Mouse (Mus musculus) kidney, postnatal 0 days (tissue): ENCODE results near the gene Acp1. TPM values are rescaled to one million over a fixed set of nuclear protein-coding genes. Genes with fewer than 3 reads are reported as not detected.

Source experiments
- ATAC-seq: fragments of 200-750 bp; cut with Nextera tagmentation; replicated peaks from 2 replicates; pipeline ENCODE4 v1.8.0; 2017; ENCODE audit warnings: low read depth, moderate number of reproducible peaks, moderate TSS enrichment, moderate library complexity; ENCODE audit not compliant: low FRiP score
- DNase-seq: peaks from one replicate; pipeline ENCODE4 v3.0.0-alpha.2; 2016; ENCODE audit warnings: low spot score
- H3K27ac ChIP-seq: fragments of 300-500 bp; sonication (generic); 2 replicates; pipeline ENCODE4 v1.5.1; 2014; ENCODE audit warnings: mild to moderate bottlenecking
- H3K27me3 ChIP-seq: fragments of 300-500 bp; sonication (generic); 2 replicates; pipeline ENCODE4 v1.6.1; 2014; ENCODE audit warnings: low read length, mixed read lengths; ENCODE audit not compliant: insufficient read depth
- H3K36me3 ChIP-seq: fragments of 300-500 bp; sonication (generic); 2 replicates; pipeline ENCODE4 v1.6.1; 2014; ENCODE audit warnings: low read length, mixed read lengths; ENCODE audit not compliant: insufficient read depth
- H3K4me1 ChIP-seq: fragments of 300-500 bp; sonication (generic); replicated peaks from 2 replicates; pipeline ENCODE4 v1.6.1; 2014; ENCODE audit warnings: antibody characterized with exemption, low read length, mixed read lengths; ENCODE audit not compliant: insufficient read depth
- H3K4me2 ChIP-seq: fragments of 300-500 bp; sonication (generic); 2 replicates; pipeline ENCODE4 v1.6.1; 2014; ENCODE audit warnings: mild to moderate bottlenecking, low read length, moderate library complexity, mixed read lengths
- H3K4me3 ChIP-seq: fragments of 300-500 bp; sonication (generic); replicated peaks from 2 replicates; pipeline ENCODE4 v1.5.1; 2014; ENCODE audit warnings: low read depth, low read length
- H3K9ac ChIP-seq: fragments of 300-500 bp; sonication (generic); 2 replicates; pipeline ENCODE4 v1.6.1; 2014; ENCODE audit warnings: low read depth, low read length
- H3K9me3 ChIP-seq: fragments of 300-500 bp; sonication (generic); replicated peaks from 2 replicates; pipeline ENCODE4 v1.6.1; 2016; ENCODE audit warnings: low read length, inconsistent platforms, mixed read lengths
- CTCF ChIP-seq: IDR thresholded peaks from 2 replicates; pipeline ENCODE4 v1.5.1; 2016; ENCODE audit warnings: antibody characterized with exemption, low read depth, mild to moderate bottlenecking, moderate library complexity
- WGBS: fragments of 180-500 bp; shearing (Covaris S2); extraction: QIAGEN DNeasy Blood & Tissue Kit; methylation state at CpG from one replicate; pipeline ENCODE4 v1.1.7; 2014; 5-methylcytosine and 5-hydroxymethylcytosine counted together
- polyA plus RNA-seq: library from polyadenylated mRNA; unstranded; fragments of >200 nt; fragmentation: Nextera tagmentation; extraction: Ambion mirVana; gene quantifications from 2 replicates; pipeline ENCODE4 v1.2.1, GENCODE M21; 2015

Acp1 gene
- polyA plus RNA-seq: 153 and 155 TPM in 2 replicates

DNA sequence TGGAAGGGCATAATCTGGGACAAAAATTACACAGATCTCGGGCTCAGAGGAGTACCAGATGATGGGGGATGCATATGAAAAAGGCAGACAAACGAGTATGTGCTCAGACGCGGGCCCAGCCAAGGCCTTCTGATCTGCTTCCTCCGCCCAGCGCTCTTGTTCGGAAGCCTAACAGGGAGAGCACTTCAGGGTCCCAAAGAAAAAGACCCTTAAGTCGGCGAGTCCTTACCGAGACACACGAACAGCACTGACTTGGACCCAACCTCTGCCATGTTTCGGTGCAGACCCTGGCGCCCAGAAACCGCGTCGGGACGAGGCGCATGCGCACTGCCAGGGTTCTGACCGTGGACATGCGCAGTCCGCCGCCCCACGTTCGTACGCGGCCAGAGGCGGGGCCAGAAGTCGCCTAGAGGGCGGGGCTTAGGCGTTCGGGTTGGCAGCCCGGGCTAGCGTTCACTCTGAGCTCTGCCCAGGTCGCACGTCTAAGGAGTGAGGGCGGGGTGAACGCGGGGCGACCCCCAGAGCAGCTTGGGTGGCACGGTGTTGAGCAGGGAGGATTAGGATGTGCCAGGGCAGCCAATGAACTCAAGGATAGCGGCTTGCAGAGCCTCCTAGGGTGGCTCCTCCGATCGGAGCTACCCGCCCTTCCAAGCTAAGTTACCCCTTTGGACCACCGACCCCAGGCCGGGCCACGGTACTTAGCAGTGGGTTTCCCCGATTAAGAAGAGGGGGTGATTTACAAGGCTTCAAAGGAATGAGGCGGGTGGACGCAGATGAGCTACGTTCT is at the start of gene Acp1, which contains the start of gene Sh3yl1:
TSS of gene Acp1 (minus strand) at position 329 of the 787 bp plus-strand sequence.
TSS of gene Sh3yl1 (plus strand) at position 408 of the 787 bp plus-strand sequence.
- 0% methylated on average over 52 of the region's 52 CpGs for WGBS
- Histone ChIP-seq H3K4me1 (peaks cover 5% of the 10 kb centered on the region; the same call in 1 of the 2 replicates), H3K4me3 (peak within 1 kb of the TSS; percentile 71), H3K9me3 (no peaks in the 10 kb centered on the region), H3K4me2 (peak within 1 kb of the TSS; percentile 95), H3K36me3 (no peaks in the 10 kb centered on the region), H3K27me3 (no peaks in the 10 kb centered on the region), H3K9ac (peak within 1 kb of the TSS; percentile 80), H3K27ac (peak within 1 kb of the TSS; percentile 87)
- peak; percentile 97 for DNase-seq
- ATAC-seq: peak; percentile 95
- no peak for TF ChIP-seq CTCF

GRCm38 (mm10) chr12:30944197-30944596 is 32.8 kb upstream of the Acp1 start:
- peak overlapping the region; percentile 43; the same call in 1 of the 2 replicates for H3K27ac ChIP-seq
- H3K36me3 ChIP-seq: 0 out of 2 replicates have a peak, but pooled peaks cover 10% of the 10 kb centered on the region
- TF ChIP-seq CTCF: no peak
- H3K4me3 ChIP-seq: no peak overlapping the region
- no peak overlapping the region for H3K9ac ChIP-seq
- H3K4me2 ChIP-seq: no peak overlapping the region
- peak; percentile 66; the same call in 1 of the 2 replicates for ATAC-seq
- WGBS: 42% methylated on average over 3 of the region's 3 CpGs
- no peaks in the 10 kb centered on the region for H3K9me3 ChIP-seq
- H3K4me1 ChIP-seq: no peaks in the 10 kb centered on the region
- H3K27me3 ChIP-seq: no peaks in the 10 kb centered on the region
- DNase-seq: peak; percentile 27

- H3K9ac ChIP-seq: no peak overlapping the region
- peak; percentile 32 for DNase-seq
- H3K4me2 ChIP-seq: no peak overlapping the region
- ATAC-seq: peak; percentile 90
- no peak overlapping the region for H3K4me3 ChIP-seq
- H3K4me1 ChIP-seq: no peaks in the 10 kb centered on the region
- WGBS: 78% methylated on average over 14 of the region's 14 CpGs
- no peaks in the 10 kb centered on the region for H3K9me3 ChIP-seq
- H3K36me3 ChIP-seq: 0 out of 2 replicates have a peak, but pooled peaks cover 10% of the 10 kb centered on the region
- peak overlapping the region; percentile 43; the same call in 1 of the 2 replicates for H3K27ac ChIP-seq
- TF ChIP-seq CTCF: no peak
- H3K27me3 ChIP-seq: no peaks in the 10 kb centered on the region
Measured at GRCm38 (mm10) chr12:30943057-30943986, 31.9 kb upstream of the Acp1 start.

DNA sequence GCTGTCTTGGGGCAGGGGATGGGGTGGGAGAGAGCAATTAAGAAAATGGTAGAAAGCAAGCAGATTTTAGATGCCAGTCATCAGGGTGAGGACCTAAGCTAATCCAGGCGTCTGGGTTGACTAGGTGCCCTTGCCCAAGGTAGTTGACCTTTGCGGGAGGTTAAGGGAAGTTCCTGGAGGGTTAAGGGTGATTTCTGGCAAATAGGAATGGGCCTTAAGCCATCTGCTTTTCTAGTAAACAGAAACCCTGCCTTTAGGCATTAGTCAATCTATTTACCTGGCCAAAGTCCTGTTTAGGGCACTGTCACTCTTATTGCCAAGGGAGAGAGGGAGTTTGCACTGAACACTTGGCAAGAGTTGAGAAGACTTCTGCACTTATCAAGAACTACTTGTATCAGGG is 25.5 kb upstream of the Acp1 start:
- WGBS: 58% methylated on average over 2 of the region's 2 CpGs
- H3K36me3 ChIP-seq: 0 out of 2 replicates have a peak, but pooled peaks cover 10% of the 10 kb centered on the region
- DNase-seq (no peak), ATAC-seq (no peak)
- no peaks in the 10 kb centered on the region for H3K9me3 ChIP-seq
- H3K4me2 ChIP-seq: no peak overlapping the region
- H3K27me3 ChIP-seq: no peaks in the 10 kb centered on the region
- no peak overlapping the region for H3K27ac ChIP-seq
- no peak overlapping the region for H3K9ac ChIP-seq
- no peak for TF ChIP-seq CTCF
- no peaks in the 10 kb centered on the region for H3K4me1 ChIP-seq
- no peak overlapping the region for H3K4me3 ChIP-seq

GRCm38 (mm10) chr12:30933299-30933698 is 21.9 kb upstream of the Acp1 start:
- no peaks in the 10 kb centered on the region for H3K4me1 ChIP-seq
- DNase-seq: no peak
- TF ChIP-seq CTCF: no peak
- WGBS: 73% methylated on average over 2 of the region's 2 CpGs
- no peak overlapping the region for H3K9ac ChIP-seq
- H3K4me2 ChIP-seq: no peak overlapping the region
- no peaks in the 10 kb centered on the region for H3K9me3 ChIP-seq
- H3K4me3 ChIP-seq: no peak overlapping the region
- H3K27ac ChIP-seq: no peak overlapping the region
- H3K36me3 ChIP-seq: no peaks in the 10 kb centered on the region
- ATAC-seq: no peak
- no peaks in the 10 kb centered on the region for H3K27me3 ChIP-seq

DNA sequence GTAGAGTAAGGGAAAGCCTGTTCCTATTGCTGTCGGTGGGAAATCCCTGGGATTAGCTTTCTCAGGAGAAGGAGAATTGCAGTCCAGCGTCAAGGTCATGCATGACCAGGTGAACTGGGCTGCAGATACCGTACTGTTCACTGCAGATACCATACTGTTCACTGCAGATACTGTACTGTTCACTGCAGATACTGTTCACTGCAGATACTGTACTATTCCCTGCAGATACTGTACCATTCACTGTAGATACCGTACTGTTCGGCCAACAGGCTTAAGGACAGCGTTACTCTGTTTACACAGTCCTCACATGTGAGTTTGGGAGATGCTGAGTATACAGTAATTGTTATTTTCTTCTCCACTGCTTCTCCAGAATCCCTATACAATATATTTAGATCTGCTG is 16.8 kb upstream of the Acp1 start:
- H3K4me2 ChIP-seq: no peak overlapping the region
- H3K36me3 ChIP-seq: no peaks in the 10 kb centered on the region
- no peaks in the 10 kb centered on the region for H3K9me3 ChIP-seq
- 80% methylated on average over 6 of the region's 6 CpGs for WGBS
- no peaks in the 10 kb centered on the region for H3K4me1 ChIP-seq
- ATAC-seq: no peak
- no peak overlapping the region for H3K4me3 ChIP-seq
- TF ChIP-seq CTCF: no peak
- no peak overlapping the region for H3K27ac ChIP-seq
- no peak overlapping the region for H3K9ac ChIP-seq
- H3K27me3 ChIP-seq: no peaks in the 10 kb centered on the region
- no peak for DNase-seq
